In genomic region chr5:134742221-134742795, GRCm38 (mm10) we compare ENCODE assay signal across 8 mouse cellular contexts. TPM values are rescaled to one million over a fixed set of nuclear protein-coding genes. Genes with fewer than 3 reads are reported as not detected.
DNase-seq lines count a peak whose midpoint lies in the region; ATAC-seq lines count a peak whose summit lies in the region.

No protein-coding gene starts in this region.

- no peak overlapping the region for H3K4me3 ChIP-seq in kidney, embryonic 14.5 days (ENCODE audit: low read length)
- no peak overlapping the region for H3K4me3 ChIP-seq in hindbrain, embryonic 16.5 days (ENCODE audit: low read length)
- H3K4me3 ChIP-seq in midbrain, embryonic 14.5 days (replicated peaks; ENCODE audit: low read depth, low read length) = no peak overlapping the region

- peaks cover 10% of the 10 kb centered on the region; the same call in 1 of the 2 replicates for H3K4me1 ChIP-seq in kidney, embryonic 14.5 days (ENCODE audit: control insufficient read depth, insufficient read depth, low read length)
- H3K4me1 ChIP-seq in hindbrain, embryonic 16.5 days (ENCODE audit: control insufficient read depth, insufficient read depth, low read depth, low read length) = peaks cover 14% of the 10 kb centered on the region; the same call in 1 of the 2 replicates
- H3K4me1 ChIP-seq in midbrain, embryonic 14.5 days (ENCODE audit: control insufficient read depth, insufficient read depth, low read length) = peaks cover 10% of the 10 kb centered on the region

- no peaks in the 10 kb centered on the region for H3K36me3 ChIP-seq in kidney, embryonic 14.5 days (ENCODE audit: control insufficient read depth, insufficient read depth, low read length)
- H3K36me3 ChIP-seq in hindbrain, embryonic 16.5 days (ENCODE audit: control insufficient read depth, insufficient read depth, low read length) = no peaks in the 10 kb centered on the region
- H3K36me3 ChIP-seq in midbrain, embryonic 14.5 days (ENCODE audit: control insufficient read depth, insufficient read depth, low read length) = no peaks in the 10 kb centered on the region

- peak overlapping the region; percentile 1; the same call in 1 of the 2 replicates for H3K4me2 ChIP-seq in kidney, embryonic 14.5 days (replicated peaks; ENCODE audit: low read depth, low read length)
- peak overlapping the region; percentile 31 for H3K4me2 ChIP-seq in hindbrain, embryonic 16.5 days (ENCODE audit: low read length)
- H3K4me2 ChIP-seq in midbrain, embryonic 14.5 days (ENCODE audit: low read length) = peak overlapping the region; percentile 15; the same call in 1 of the 2 replicates

- DNase-seq in kidney, adult 11 months = no peak
- peak; percentile 54 for DNase-seq in embryo, embryonic 11 days
- peak; percentile 31 for DNase-seq in midbrain, embryonic 14.5 days
- no peak for DNase-seq in frontal cortex, postnatal 25 days (ENCODE audit: low spot score in 2 of 2)
- DNase-seq in ovary, postnatal 36 days (ENCODE audit: low spot score) = no peak
- DNase-seq in spleen, postnatal 10 days (ENCODE audit: low spot score in 2 of 2) = no peak

- no peaks in the 10 kb centered on the region for H3K9me3 ChIP-seq in kidney, embryonic 14.5 days (ENCODE audit: control insufficient read depth, low read length)
- no peaks in the 10 kb centered on the region for H3K9me3 ChIP-seq in hindbrain, embryonic 16.5 days (ENCODE audit: control insufficient read depth, low read length)
- H3K9me3 ChIP-seq in midbrain, embryonic 14.5 days (ENCODE audit: control insufficient read depth, low read length) = no peaks in the 10 kb centered on the region

- no peak for ATAC-seq in kidney, embryonic 14.5 days (ENCODE audit: low FRiP score, low TSS enrichment)
- no peak for ATAC-seq in hindbrain, embryonic 16.5 days
- ATAC-seq in midbrain, embryonic 14.5 days (ENCODE audit: low FRiP score, low TSS enrichment) = no peak

- H3K9ac ChIP-seq in kidney, embryonic 14.5 days (ENCODE audit: low read depth, low read length) = peak overlapping the region; percentile 42; the same call in 1 of the 2 replicates
- no peak overlapping the region for H3K9ac ChIP-seq in hindbrain, embryonic 16.5 days (ENCODE audit: low read depth, low read length)
- no peak overlapping the region for H3K9ac ChIP-seq in midbrain, embryonic 14.5 days (replicated peaks; ENCODE audit: low read length)

- H3K27ac ChIP-seq in kidney, embryonic 14.5 days (ENCODE audit: low read depth, low read length) = peak overlapping the region; percentile 37; the same call in 1 of the 2 replicates
- no peak overlapping the region for H3K27ac ChIP-seq in hindbrain, embryonic 16.5 days (ENCODE audit: low read depth, low read length)
- H3K27ac ChIP-seq in midbrain, embryonic 14.5 days (replicated peaks; ENCODE audit: low read depth, low read length) = no peak overlapping the region

- 11% methylated on average over 19 of the region's 19 CpGs for WGBS in kidney, embryonic 14.5 days
- WGBS in hindbrain, embryonic 16.5 days = 11% methylated on average over 19 of the region's 19 CpGs
- WGBS in midbrain, embryonic 14.5 days = 12% methylated on average over 19 of the region's 19 CpGs

- H3K27me3 ChIP-seq in kidney, embryonic 14.5 days (ENCODE audit: control insufficient read depth, insufficient read depth, low read length) = peaks cover 6% of the 10 kb centered on the region; the same call in 1 of the 2 replicates
- H3K27me3 ChIP-seq in hindbrain, embryonic 16.5 days (replicated peaks; ENCODE audit: control insufficient read depth, insufficient read depth, low read length) = no peaks in the 10 kb centered on the region
- H3K27me3 ChIP-seq in midbrain, embryonic 14.5 days (ENCODE audit: control insufficient read depth, insufficient read depth, low read length) = no peaks in the 10 kb centered on the region

RNA-seq across cellular contexts. Expression of gene Eln, which starts 4.8 kb away (rescaled TPM):
- polyA plus RNA-seq in kidney, embryonic 14.5 days (2014; fragmentation: Nextera tagmentation; extraction: Ambion mirVana) = 7.7 and 9.5 TPM in 2 replicates
- polyA plus RNA-seq in hindbrain, embryonic 16.5 days (2015; fragmentation: Nextera tagmentation; extraction: Ambion mirVana) = 25.1 and 26.7 TPM in 2 replicates
- polyA plus RNA-seq in midbrain, embryonic 14.5 days (2014; fragmentation: Nextera tagmentation; extraction: Ambion mirVana) = 2.0 and 3.4 TPM in 2 replicates

RNA-seq across cellular contexts. Expression of gene Limk1, which starts 53.9 kb away (rescaled TPM):
- polyA plus RNA-seq in kidney, embryonic 14.5 days (2014; fragmentation: Nextera tagmentation; extraction: Ambion mirVana) = 6.7 and 9.1 TPM in 2 replicates
- 22.0 and 22.1 TPM in 2 replicates for polyA plus RNA-seq in hindbrain, embryonic 16.5 days (2015; fragmentation: Nextera tagmentation; extraction: Ambion mirVana)
- polyA plus RNA-seq in midbrain, embryonic 14.5 days (2014; fragmentation: Nextera tagmentation; extraction: Ambion mirVana) = 22.3 and 39.4 TPM in 2 replicates

Comparison
In these comparisons a context has a peak if more than half of its experiments do, and no peak if none do; other contexts are left out.
1. DNase-seq: peak in embryo, embryonic 11 days (single experiment) and midbrain, embryonic 14.5 days (single experiment); none in kidney, adult 11 months (single experiment), frontal cortex, postnatal 25 days (0 of 2), ovary, postnatal 36 days (single experiment) and spleen, postnatal 10 days (0 of 2).
2. Peak in every context shown above with its lines, with median percentiles within 50 percentile points of each other: H3K4me2 ChIP-seq.